Mouse (Mus musculus): ENCODE measurements around the gene Etl4.

DNA sequence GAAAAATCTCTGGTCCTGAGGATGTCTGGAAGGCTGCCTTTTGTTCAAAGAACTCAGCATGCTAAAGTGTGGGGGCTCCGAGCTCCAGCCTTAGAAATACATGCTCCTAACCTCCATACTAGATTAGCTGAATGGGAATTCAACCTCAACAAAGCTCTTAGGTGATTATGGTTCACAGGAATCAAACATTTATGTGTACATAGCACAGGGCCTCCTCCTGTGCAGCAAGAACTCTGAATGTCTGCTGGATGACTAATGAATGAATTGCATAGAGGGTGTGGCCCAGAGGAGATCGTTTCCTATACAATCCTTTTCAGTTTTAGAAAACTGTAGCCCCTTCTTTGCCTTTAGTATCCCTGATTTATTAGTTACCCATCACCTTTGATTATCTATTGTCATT is 687.6 kb downstream of the Etl4 start:
- TF ChIP-seq CTCF (IDR thresholded peaks at IDR 0.05; ENCODE audit: low read depth) (no peak), EP300 (IDR thresholded peaks at IDR 0.05; ENCODE audit: low read depth) (no peak)

Data from heart, postnatal 0 days (tissue).